Mouse (Mus musculus) limb, embryonic 13.5 days (tissue): ENCODE measurements around the gene Tdp2. TPM values are rescaled to one million over a fixed set of nuclear protein-coding genes. Genes with fewer than 3 reads are reported as not detected.

Source experiments
- ATAC-seq: fragments of 200-750 bp; cut with Nextera tagmentation; 2 replicates; pipeline ENCODE4 v1.8.0; 2017; ENCODE audit warnings: low read depth, moderate number of reproducible peaks, moderate TSS enrichment; ENCODE audit not compliant: low FRiP score
- H3K27ac ChIP-seq: fragments of 300-500 bp; sonication (generic); 2 replicates; pipeline ENCODE4 v1.5.1; 2015; ENCODE audit warnings: inconsistent platforms, mild to moderate bottlenecking, moderate library complexity
- H3K27me3 ChIP-seq: fragments of 300-500 bp; sonication (generic); 2 replicates; pipeline ENCODE4 v1.6.1; 2015; ENCODE audit warnings: mild to moderate bottlenecking, inconsistent platforms
- H3K36me3 ChIP-seq: fragments of 300-500 bp; sonication (generic); 2 replicates; pipeline ENCODE4 v1.6.1; 2015; ENCODE audit warnings: inconsistent platforms, mild to moderate bottlenecking, moderate library complexity
- H3K4me1 ChIP-seq: fragments of 300-500 bp; sonication (generic); 2 replicates; pipeline ENCODE4 v1.6.1; 2015; ENCODE audit warnings: inconsistent platforms
- H3K4me2 ChIP-seq: fragments of 300-500 bp; sonication (generic); replicated peaks from 2 replicates; pipeline ENCODE4 v1.6.1; 2015; ENCODE audit warnings: inconsistent platforms, mild to moderate bottlenecking, moderate library complexity
- H3K4me3 ChIP-seq: fragments of 300-500 bp; sonication (generic); 2 replicates; pipeline ENCODE4 v1.5.1; 2015; ENCODE audit warnings: moderate library complexity, mild to moderate bottlenecking, inconsistent platforms
- H3K9ac ChIP-seq: fragments of 300-500 bp; sonication (generic); 2 replicates; pipeline ENCODE4 v1.6.1; 2015; ENCODE audit warnings: mild to moderate bottlenecking, inconsistent platforms
- H3K9me3 ChIP-seq: fragments of 300-500 bp; sonication (generic); 2 replicates; pipeline ENCODE4 v1.6.1; 2016; ENCODE audit warnings: inconsistent platforms
- WGBS: fragments of 180-500 bp; shearing (Covaris S2); methylation state at CpG from one replicate; pipeline ENCODE4 v1.1.7; 2015; 5-methylcytosine and 5-hydroxymethylcytosine counted together
- polyA plus RNA-seq: library from polyadenylated mRNA; unstranded; fragments of >200 nt; fragmentation: Nextera tagmentation; extraction: Ambion mirVana; gene quantifications from 2 replicates; pipeline ENCODE4 v1.2.1, GENCODE M21; 2015

The Tdp2 gene
- polyA plus RNA-seq: 53.8 and 55.2 TPM in 2 replicates

DNA sequence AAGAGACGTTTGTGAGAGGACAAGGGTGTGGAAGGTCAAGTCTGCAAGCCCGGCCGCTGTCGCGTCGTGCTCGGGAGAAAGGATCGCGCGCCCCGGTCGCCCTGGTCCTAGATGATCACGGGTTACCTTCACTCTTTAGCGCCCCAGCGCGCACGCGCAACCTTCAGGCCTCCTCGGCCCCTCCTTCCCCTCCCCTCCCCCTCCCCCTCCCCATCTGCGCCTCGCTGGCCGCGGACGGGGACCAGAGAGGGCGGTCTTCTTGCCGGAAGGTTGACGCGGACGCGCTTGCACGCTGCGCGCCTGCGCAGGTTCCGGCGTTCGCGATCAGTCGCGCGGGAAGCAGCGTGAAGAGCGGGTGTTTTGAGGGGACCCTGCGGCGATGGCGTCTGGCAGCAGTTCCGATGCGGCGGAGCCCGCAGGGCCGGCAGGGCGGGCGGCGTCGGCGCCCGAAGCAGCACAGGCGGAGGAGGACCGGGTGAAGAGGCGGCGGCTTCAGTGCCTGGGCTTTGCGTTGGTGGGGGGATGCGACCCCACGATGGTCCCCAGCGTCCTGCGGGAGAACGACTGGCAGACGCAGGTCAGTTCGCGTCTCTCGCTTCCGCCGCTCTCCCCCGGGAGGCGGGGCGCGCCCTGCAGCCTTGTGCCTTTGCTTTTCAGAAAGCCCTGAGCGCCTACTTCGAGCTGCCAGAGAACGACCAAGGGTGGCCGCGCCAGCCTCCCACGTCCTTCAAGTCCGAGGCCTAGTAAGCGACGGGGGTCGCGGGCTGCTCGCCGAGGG lies at the start of gene Tdp2, which contains the start of gene Acot13:
Gene Tdp2 (plus strand): TSS at position 327 of the 778 bp plus-strand sequence.
Gene Acot13 (minus strand): TSS at position 188 of the 778 bp plus-strand sequence.
- H3K36me3 ChIP-seq: peaks cover 7% of the 10 kb centered on the region; the same call in 1 of the 2 replicates
- no peaks in the 10 kb centered on the region for H3K27me3 ChIP-seq
- H3K4me1 ChIP-seq: peaks cover 28% of the 10 kb centered on the region
- no peaks in the 10 kb centered on the region for H3K9me3 ChIP-seq
- peak within 1 kb of the TSS; percentile 88 for H3K27ac ChIP-seq
- H3K4me3 ChIP-seq: peak within 1 kb of the TSS; percentile 96
- under 1% methylated on average over 85 of the region's 90 CpGs for WGBS
- peak within 1 kb of the TSS; percentile 87 for H3K4me2 ChIP-seq
- H3K9ac ChIP-seq: peak within 1 kb of the TSS; percentile 95
- ATAC-seq: peak; percentile 96

DNA sequence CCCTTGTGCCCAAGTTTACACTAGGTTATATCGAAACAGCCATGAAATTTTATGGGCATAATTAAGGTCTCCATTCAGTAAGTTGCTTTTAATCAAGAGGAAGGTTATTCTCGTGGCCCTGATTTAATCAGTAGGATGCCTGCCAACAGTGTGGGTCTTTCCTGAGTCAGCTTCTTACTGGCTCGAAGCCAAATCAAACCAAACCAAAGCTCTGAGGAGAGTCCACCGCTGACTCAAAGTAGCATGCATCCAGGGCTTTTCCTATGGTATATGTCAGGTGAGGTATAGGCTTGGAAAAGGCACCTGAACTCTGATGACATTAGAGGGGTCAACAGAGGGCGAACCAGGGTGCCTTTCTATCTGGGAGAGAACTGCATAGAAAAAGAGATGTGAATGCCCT lies 49.6 kb upstream of the Tdp2 start:
- 55% methylated on average over 5 of the region's 5 CpGs for WGBS
- H3K9ac ChIP-seq: no peak overlapping the region
- no peak overlapping the region for H3K4me3 ChIP-seq
- ATAC-seq: no peak
- peaks cover 9% of the 10 kb centered on the region for H3K4me1 ChIP-seq
- H3K27ac ChIP-seq: no peak overlapping the region
- no peak overlapping the region for H3K4me2 ChIP-seq
- no peaks in the 10 kb centered on the region for H3K9me3 ChIP-seq
- H3K27me3 ChIP-seq: no peaks in the 10 kb centered on the region
- H3K36me3 ChIP-seq: no peaks in the 10 kb centered on the region

DNA sequence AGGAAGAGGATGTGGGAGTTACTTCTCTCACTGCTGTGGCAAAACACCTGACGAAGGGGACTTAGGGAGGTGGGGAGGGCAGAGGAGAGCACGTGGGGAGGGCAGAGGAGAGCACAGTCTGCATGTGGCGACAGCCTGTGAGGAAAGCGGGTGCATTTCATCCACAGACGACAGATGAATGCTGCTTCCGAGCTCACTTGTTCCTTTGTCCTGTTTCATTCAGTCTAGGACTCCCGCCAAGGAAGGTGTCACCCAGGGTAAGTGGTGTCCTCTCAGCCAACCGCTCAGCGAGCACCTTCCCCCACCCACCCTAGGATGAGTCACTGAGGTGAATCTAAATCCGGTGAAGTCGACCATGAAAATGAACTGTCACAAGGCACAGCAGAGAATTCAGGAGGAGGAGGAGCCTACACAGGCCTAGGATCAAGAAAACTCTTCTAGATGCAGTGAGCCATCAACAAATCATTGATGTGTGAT lies 45.4 kb upstream of the Tdp2 start:
- no peak overlapping the region for H3K4me3 ChIP-seq
- WGBS: 72% methylated on average over 11 of the region's 11 CpGs
- ATAC-seq: no peak
- no peak overlapping the region for H3K27ac ChIP-seq
- no peak overlapping the region for H3K4me2 ChIP-seq
- no peaks in the 10 kb centered on the region for H3K27me3 ChIP-seq
- H3K9me3 ChIP-seq: no peaks in the 10 kb centered on the region
- H3K36me3 ChIP-seq: no peaks in the 10 kb centered on the region
- no peak overlapping the region for H3K9ac ChIP-seq
- peaks cover 9% of the 10 kb centered on the region for H3K4me1 ChIP-seq

DNA sequence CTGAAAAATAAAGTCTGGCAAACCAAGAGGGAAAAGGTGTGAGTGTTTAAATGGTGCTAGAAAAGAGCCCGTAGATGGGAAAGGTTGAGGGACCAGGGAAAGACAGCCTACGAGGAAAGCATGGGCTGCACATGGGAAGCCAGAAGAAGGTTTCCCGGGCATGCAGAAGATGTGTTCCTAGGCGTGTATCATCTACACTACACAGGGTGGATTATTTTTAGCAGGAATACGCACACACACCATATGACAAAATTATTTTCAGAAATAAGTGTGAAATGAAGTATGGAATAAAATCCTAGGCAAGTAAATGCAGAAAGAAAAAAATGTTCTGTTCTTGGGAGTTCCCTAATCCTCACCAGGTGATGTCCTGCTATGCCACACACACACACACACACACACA lies 44.0 kb upstream of the Tdp2 start:
- Histone ChIP-seq H3K4me3 (no peak overlapping the region), H3K27ac (no peak overlapping the region), H3K4me2 (no peak overlapping the region), H3K9ac (no peak overlapping the region), H3K36me3 (no peaks in the 10 kb centered on the region), H3K4me1 (no peaks in the 10 kb centered on the region), H3K9me3 (no peaks in the 10 kb centered on the region), H3K27me3 (no peaks in the 10 kb centered on the region)
- 89% methylated on average over 5 of the region's 5 CpGs for WGBS
- no peak for ATAC-seq

DNA sequence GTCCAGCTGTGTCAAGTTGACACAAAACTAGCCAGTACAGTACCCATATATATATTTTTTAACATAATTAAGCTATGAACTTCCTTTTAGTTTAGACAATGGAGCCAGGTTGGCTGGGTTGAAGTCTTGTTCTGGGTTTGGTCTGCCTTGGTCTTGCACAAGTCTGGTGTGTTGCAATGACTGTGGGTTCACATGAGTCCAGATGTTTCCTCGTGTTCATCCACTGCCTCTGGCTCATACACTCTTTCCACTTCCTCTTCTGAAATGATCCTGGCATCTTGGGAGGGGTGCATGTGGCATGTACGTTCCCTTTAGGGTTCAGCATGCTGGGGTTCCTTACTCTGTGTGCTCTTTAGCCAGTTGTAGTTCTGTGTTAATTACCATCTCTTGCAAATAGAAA lies 40.1 kb upstream of the Tdp2 start:
- H3K9ac ChIP-seq: no peak overlapping the region
- no peaks in the 10 kb centered on the region for H3K9me3 ChIP-seq
- ATAC-seq: no peak
- no peak overlapping the region for H3K4me3 ChIP-seq
- H3K4me2 ChIP-seq: no peak overlapping the region
- H3K4me1 ChIP-seq: no peaks in the 10 kb centered on the region
- H3K27me3 ChIP-seq: no peaks in the 10 kb centered on the region
- no peak overlapping the region for H3K27ac ChIP-seq
- WGBS: 72% methylated on average over 2 of the region's 2 CpGs
- no peaks in the 10 kb centered on the region for H3K36me3 ChIP-seq

DNA sequence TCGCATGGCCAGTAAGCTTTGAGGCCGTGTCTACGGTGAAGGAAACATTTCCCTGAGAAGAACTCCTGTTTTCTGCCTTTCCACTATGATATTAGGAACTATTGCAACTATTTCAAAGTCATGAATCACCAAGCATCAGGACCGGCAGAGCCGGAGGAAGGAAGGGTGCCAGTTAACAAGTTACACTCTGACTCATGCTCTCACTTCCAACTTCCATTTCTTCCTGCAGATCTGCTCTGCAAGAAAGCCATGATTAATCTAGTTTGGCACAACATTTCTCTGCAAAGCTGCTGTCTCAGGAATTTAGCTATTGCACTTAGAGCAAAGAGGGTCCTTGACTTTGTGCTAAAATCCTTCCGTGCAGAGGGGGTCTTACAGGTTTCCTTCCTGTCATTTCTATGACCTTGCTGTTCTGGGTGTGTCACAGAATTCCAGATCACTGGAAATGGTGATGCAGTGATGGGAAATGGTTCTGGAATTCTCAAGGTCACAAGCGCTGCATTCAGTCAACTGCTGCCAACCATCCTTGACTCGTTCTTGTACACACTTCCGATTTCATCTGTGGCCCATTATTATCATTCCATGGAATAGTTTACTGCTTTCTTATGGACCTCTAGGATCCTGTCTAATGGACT lies 39.0 kb upstream of the Tdp2 start:
- H3K27ac ChIP-seq: no peak overlapping the region
- H3K4me3 ChIP-seq: no peak overlapping the region
- H3K27me3 ChIP-seq: no peaks in the 10 kb centered on the region
- H3K36me3 ChIP-seq: no peaks in the 10 kb centered on the region
- H3K4me2 ChIP-seq: no peak overlapping the region
- 86% methylated on average over 9 of the region's 9 CpGs for WGBS
- no peaks in the 10 kb centered on the region for H3K4me1 ChIP-seq
- H3K9me3 ChIP-seq: no peaks in the 10 kb centered on the region
- no peak overlapping the region for H3K9ac ChIP-seq
- ATAC-seq: no peak

DNA sequence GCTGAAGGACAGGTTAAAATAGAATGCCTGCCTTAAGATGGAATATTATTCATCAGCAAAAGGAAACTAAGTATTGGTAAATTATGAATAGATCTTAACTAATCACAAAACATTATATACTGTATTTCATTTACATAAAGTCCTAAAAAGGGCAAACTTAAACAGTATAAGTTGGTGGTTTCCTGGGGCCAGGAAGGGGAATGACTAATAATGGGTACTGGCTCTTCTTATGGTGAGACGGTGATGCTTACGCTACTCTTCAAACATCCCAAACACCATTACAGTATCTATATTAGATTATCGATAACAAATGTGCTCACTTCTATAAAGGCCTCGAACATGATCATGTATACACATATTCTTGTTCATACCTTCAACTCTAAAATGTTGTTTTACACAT lies 32.8 kb upstream of the Tdp2 start:
- H3K9ac ChIP-seq: no peak overlapping the region
- no peak overlapping the region for H3K27ac ChIP-seq
- H3K4me2 ChIP-seq: no peak overlapping the region
- WGBS: 95% methylated on average over 4 of the region's 4 CpGs
- H3K36me3 ChIP-seq: no peaks in the 10 kb centered on the region
- no peak for ATAC-seq
- no peaks in the 10 kb centered on the region for H3K9me3 ChIP-seq
- no peaks in the 10 kb centered on the region for H3K27me3 ChIP-seq
- peaks cover 17% of the 10 kb centered on the region for H3K4me1 ChIP-seq
- no peak overlapping the region for H3K4me3 ChIP-seq

DNA sequence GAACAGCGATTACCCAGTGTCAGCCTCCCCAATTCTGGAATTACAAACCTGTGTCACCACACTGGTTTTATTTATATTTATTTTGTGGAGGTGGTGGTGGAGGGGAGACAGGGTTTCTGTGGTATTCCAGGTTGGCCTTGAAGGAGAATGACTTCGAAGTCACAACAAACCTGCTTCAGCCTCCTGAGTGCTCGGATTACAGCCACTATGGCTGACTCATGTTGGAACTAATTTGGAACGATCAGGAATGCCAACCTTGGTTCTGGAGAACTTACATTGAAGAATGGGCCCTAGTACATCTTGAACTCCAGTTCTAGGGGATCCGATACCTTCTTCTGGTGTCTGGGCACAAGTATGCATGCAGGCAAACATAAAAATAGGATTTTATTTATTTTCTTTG lies 32.1 kb upstream of the Tdp2 start:
- peaks cover 22% of the 10 kb centered on the region for H3K4me1 ChIP-seq
- H3K4me3 ChIP-seq: peak overlapping the region; percentile 99
- 64% methylated on average over 5 of the region's 5 CpGs for WGBS
- no peaks in the 10 kb centered on the region for H3K36me3 ChIP-seq
- H3K9me3 ChIP-seq: no peaks in the 10 kb centered on the region
- H3K4me2 ChIP-seq: peak overlapping the region; percentile 85
- no peak for ATAC-seq
- H3K27me3 ChIP-seq: no peaks in the 10 kb centered on the region
- no peak overlapping the region for H3K27ac ChIP-seq
- H3K9ac ChIP-seq: no peak overlapping the region; the same call in 1 of the 2 replicates

DNA sequence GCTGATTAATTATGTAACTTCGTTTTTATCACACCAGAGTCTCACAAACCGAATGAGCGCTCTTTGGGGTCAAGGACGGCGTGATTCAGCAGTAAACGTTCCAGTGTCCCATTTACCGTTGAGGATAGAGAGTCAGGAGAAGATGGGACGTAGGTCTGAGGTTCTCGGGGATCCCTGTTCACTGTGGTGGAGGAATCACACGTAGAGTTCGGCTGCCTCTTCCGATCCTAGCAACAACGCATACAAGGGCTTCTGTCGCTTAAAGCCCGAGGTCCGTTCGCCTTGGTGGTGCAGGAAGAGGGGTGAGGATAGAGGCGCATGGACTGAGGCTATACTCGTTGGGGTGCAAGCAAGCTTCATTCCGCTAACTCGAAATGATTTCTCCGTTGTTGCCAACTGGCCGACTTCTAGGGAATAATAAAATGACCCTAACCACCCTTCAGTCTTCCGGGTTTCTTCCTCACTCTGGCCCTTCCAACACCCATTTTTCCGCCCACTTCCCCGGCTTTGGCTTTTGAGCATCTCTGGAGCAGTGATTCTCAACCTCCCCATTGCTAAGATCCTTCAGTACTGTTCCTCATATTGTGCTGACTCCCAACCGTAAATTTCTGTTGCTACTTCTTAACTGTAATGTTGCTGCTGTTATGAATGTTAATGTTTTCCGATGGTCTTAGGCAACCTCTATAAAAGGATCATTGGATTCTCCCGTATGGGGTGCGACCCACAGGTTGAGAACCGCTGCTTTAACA lies 31.4 kb upstream of the Tdp2 start:
- H3K27me3 ChIP-seq: no peaks in the 10 kb centered on the region
- peak overlapping the region; percentile 85 for H3K4me2 ChIP-seq
- peak overlapping the region; percentile 72 for H3K9ac ChIP-seq
- WGBS: 1% methylated on average over 31 of the region's 31 CpGs
- ATAC-seq: peak; percentile 38
- H3K36me3 ChIP-seq: peaks cover 4% of the 10 kb centered on the region; the same call in 1 of the 2 replicates
- no peaks in the 10 kb centered on the region for H3K9me3 ChIP-seq
- peak overlapping the region; percentile 99 for H3K4me3 ChIP-seq
- H3K27ac ChIP-seq: peak overlapping the region; percentile 73
- peaks cover 25% of the 10 kb centered on the region for H3K4me1 ChIP-seq

DNA sequence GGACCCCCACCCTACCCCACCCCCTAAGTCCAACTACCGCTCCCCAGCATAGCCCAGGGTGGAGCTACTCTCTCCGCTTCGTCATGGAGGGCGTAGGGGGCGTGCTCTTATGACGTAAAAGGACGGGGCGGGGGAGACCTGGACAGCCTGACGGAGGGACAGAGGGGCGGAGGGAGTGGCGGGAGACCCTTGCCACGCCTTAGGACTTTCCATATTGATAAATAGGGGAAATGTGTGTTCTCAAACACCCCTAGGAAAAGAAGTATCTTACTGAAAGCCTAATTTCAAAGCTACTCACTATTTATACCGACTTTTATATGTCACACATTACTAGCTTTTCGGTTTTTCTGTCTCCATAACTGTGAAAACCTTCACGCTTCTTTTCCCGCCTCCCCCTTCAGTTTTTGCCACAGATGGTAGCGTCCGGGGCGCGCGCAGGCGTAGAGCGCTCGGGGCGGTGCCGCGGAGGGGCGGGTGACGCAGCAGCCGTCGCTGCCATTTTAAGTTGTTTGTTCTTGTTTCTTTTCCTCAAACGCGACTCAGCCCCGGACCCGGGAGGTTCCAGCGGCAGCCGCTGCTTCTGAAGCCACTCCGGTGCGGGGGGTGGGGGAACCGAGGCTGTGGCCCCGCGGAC lies 30.7 kb upstream of the Tdp2 start:
- no peaks in the 10 kb centered on the region for H3K27me3 ChIP-seq
- H3K9me3 ChIP-seq: no peaks in the 10 kb centered on the region
- H3K36me3 ChIP-seq: peaks cover 8% of the 10 kb centered on the region
- under 1% methylated on average over 42 of the region's 42 CpGs for WGBS
- ATAC-seq: peak; percentile 98
- peak overlapping the region; percentile 100 for H3K27ac ChIP-seq
- H3K4me2 ChIP-seq: peak overlapping the region; percentile 85
- H3K4me3 ChIP-seq: peak overlapping the region; percentile 99
- H3K9ac ChIP-seq: peak overlapping the region; percentile 99
- peaks cover 25% of the 10 kb centered on the region for H3K4me1 ChIP-seq

DNA sequence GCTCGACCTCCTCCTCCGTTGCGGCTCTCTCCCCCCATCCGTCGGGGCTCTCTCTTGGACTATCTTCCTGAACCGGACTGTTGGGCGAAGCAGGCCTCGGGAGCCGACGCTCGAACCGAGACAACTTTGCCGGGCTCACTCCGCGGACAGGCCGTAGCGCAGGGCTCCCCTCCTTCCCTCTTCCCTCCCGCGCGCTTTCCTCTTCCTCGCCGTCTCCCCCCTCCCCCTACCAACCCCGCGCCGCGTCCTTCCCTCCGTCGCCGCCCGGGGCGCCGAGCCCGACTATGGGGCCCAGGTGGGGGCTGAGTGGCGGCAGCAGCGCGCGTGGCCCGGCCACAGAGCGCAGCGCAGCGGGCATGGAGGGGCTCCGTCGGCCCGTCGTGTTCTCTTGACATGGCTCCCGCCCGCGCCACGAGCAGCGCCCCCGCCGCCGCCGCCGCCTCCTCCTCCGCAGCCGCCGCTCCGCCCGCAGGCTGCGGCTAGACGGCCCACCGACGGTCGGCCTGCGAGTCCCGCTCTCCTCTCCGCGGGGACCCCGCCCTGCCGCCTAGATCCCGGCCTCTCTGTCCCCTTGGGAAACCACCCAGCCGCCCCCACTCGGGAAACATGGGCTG lies 30.1 kb upstream of the Tdp2 start, which contains the start of gene BC005537:
Gene BC005537 (plus strand): TSS at position 350 of the 614 bp plus-strand sequence.
- Histone ChIP-seq H3K4me2 (peak within 1 kb of the TSS; percentile 85), H3K36me3 (peaks cover 12% of the 10 kb centered on the region), H3K9me3 (no peaks in the 10 kb centered on the region), H3K27ac (peak within 1 kb of the TSS; percentile 100), H3K4me3 (peak within 1 kb of the TSS; percentile 99), H3K4me1 (peaks cover 25% of the 10 kb centered on the region), H3K9ac (peak within 1 kb of the TSS; percentile 99), H3K27me3 (no peaks in the 10 kb centered on the region)
- WGBS: under 1% methylated on average over 57 of the region's 74 CpGs
- peak; percentile 48 for ATAC-seq
